Mouse (Mus musculus) limb, embryonic 14.5 days (tissue): ENCODE measurements around the gene C8g. TPM values are rescaled to one million over a fixed set of nuclear protein-coding genes. Genes with fewer than 3 reads are reported as not detected.

Source experiments
- ATAC-seq: fragments of 200-750 bp; cut with Nextera tagmentation; 2 replicates; pipeline ENCODE4 v1.8.0; 2017; ENCODE audit warnings: low read depth, moderate number of reproducible peaks, moderate TSS enrichment; ENCODE audit not compliant: low FRiP score
- DNase-seq: peaks from one replicate; pipeline ENCODE4 v3.0.0-alpha.2; 2015; ENCODE audit warnings: low spot score
- H3K27ac ChIP-seq: fragments of 300-500 bp; sonication (generic); replicated peaks from 2 replicates; pipeline ENCODE4 v1.5.1; 2014; ENCODE audit warnings: low read depth, mild to moderate bottlenecking, low read length, moderate library complexity, mixed read lengths
- H3K27me3 ChIP-seq: fragments of 300-500 bp; sonication (generic); 2 replicates; pipeline ENCODE4 v1.6.1; 2014; ENCODE audit warnings: low read length, mixed read lengths; ENCODE audit not compliant: control insufficient read depth, insufficient read depth
- H3K36me3 ChIP-seq: fragments of 300-500 bp; sonication (generic); 2 replicates; pipeline ENCODE4 v1.6.1; 2014; ENCODE audit warnings: mild to moderate bottlenecking, low read length, moderate library complexity, mixed read lengths; ENCODE audit not compliant: control insufficient read depth, insufficient read depth
- H3K4me1 ChIP-seq: fragments of 300-500 bp; sonication (generic); 2 replicates; pipeline ENCODE4 v1.6.1; 2014; ENCODE audit warnings: antibody characterized with exemption, low read length, mixed read lengths; ENCODE audit not compliant: control insufficient read depth, insufficient read depth
- H3K4me2 ChIP-seq: fragments of 300-500 bp; sonication (generic); replicated peaks from 2 replicates; pipeline ENCODE4 v1.6.1; 2014; ENCODE audit warnings: low read depth, mild to moderate bottlenecking, low read length, moderate library complexity; ENCODE audit not compliant: severe bottlenecking
- H3K4me3 ChIP-seq: fragments of 300-500 bp; sonication (generic); replicated peaks from 2 replicates; pipeline ENCODE4 v1.5.1; 2014; ENCODE audit warnings: low read length
- H3K9ac ChIP-seq: fragments of 300-500 bp; sonication (generic); 2 replicates; pipeline ENCODE4 v1.6.1; 2014; ENCODE audit warnings: mild to moderate bottlenecking, low read depth, low read length, moderate library complexity; ENCODE audit not compliant: severe bottlenecking
- H3K9me3 ChIP-seq: fragments of 300-500 bp; sonication (generic); 2 replicates; pipeline ENCODE4 v1.6.1; 2016; ENCODE audit warnings: low read length; ENCODE audit not compliant: control insufficient read depth
- POLR2A ChIP-seq: fragments of 200-500 bp; IDR thresholded peaks from 2 replicates; pipeline ENCODE4 v1.8.0; 2012; ENCODE audit warnings: inconsistent platforms, mild to moderate bottlenecking, moderate library complexity, borderline replicate concordance; ENCODE audit not compliant: insufficient read depth, insufficient read length; ENCODE audit errors: extremely low read depth
- WGBS: fragments of 180-500 bp; shearing (Covaris S2); extraction: QIAGEN DNeasy Blood & Tissue Kit; methylation state at CpG from one replicate; pipeline ENCODE4 v1.1.7; 2014; 5-methylcytosine and 5-hydroxymethylcytosine counted together
- polyA plus RNA-seq, 2 experiments: library from polyadenylated mRNA; depleted of rRNA in 1 of 2; stranded (reverse) in 1 of 2; unstranded in 1 of 2; fragments of >200 nt; fragmentation: Nextera tagmentation in 1 of 2; extraction: Ambion mirVana in 1 of 2; gene quantifications; 2 replicates each; pipeline versions ENCODE4 v1.2.1 to v1.2.3; 2012 to 2014

Gene C8g
- polyA plus RNA-seq, 2 experiments, result 4.2 to 4.4 TPM

DNA sequence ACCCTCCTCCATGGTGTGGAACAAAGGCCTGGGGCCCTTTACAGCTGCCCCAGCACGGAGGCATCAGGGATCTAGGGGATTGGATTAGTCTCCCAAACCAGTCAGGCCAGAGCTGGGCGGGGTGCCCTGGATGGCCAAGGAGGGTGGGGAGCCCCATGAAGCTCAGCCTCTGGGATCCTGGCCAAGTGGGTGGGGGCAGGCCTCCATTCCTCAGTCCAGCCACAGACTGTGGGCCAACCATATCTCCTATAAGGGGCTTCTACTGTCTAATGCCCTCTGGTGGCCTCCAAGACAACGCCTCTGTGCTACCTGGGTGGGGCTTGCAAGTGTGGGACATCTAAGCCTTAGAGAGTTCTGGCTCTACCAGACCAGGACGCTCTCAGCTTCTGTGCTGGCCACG, 42.6 kb downstream of the C8g start:
- H3K4me1 ChIP-seq, result peaks cover 14% of the 10 kb centered on the region
- WGBS, result 79% methylated on average over 5 of the region's 5 CpGs
- 0 out of 2 replicates have a peak, but pooled peaks cover 7% of the 10 kb centered on the region for H3K36me3 ChIP-seq
- H3K4me3 ChIP-seq, result no peak overlapping the region
- no peak for TF ChIP-seq POLR2A
- H3K9ac ChIP-seq, result no peak overlapping the region
- ATAC-seq (no peak), DNase-seq (peak; percentile 15)
- no peaks in the 10 kb centered on the region for H3K9me3 ChIP-seq
- H3K27ac ChIP-seq, result no peak overlapping the region
- H3K27me3 ChIP-seq, result no peaks in the 10 kb centered on the region
- H3K4me2 ChIP-seq, result no peak overlapping the region

DNA sequence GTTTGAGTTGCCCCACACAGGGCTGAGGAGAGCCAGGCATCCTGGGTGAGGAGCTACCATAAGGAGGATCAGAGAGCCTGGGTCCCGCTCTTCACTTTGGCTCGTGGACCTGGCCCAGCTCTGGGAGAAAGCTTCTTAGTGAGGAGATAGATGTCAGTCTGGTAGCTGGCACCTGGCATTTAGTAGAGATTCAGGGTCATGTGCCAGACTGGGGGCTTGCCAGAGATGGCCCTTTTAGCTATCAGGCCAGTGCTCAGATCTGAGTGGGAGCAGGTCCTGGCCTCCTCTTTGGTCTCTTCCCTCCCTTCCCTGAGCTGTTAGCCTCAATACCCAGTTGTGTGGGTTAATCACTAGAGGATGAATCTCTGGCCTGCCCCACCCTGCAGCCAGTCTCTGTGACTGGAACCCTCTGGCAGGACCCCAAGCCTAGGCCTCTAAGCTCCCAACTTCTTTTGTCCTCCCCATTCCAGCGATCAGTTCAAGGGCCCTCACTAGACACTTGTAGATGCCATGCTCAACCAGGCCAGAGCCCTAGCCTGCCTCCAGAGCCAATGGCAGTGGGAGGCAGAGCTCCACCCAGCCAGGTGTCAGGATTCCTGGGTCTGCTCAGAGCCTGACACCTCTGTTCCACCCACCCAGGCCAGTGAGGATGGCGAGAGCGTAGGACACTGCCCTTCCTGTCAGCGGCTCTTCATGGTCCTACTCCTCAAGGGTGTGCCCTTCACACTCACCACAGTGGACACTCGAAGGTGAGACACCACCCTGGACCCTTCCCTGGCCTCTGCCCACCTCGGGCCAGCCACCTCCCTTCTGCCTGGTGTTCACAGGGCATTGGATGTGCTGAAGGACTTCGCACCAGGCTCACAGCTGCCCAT, 44.3 kb downstream of the C8g start:
- ATAC-seq, result no peak
- H3K27ac ChIP-seq, result no peak overlapping the region
- DNase-seq, result no peak

DNA sequence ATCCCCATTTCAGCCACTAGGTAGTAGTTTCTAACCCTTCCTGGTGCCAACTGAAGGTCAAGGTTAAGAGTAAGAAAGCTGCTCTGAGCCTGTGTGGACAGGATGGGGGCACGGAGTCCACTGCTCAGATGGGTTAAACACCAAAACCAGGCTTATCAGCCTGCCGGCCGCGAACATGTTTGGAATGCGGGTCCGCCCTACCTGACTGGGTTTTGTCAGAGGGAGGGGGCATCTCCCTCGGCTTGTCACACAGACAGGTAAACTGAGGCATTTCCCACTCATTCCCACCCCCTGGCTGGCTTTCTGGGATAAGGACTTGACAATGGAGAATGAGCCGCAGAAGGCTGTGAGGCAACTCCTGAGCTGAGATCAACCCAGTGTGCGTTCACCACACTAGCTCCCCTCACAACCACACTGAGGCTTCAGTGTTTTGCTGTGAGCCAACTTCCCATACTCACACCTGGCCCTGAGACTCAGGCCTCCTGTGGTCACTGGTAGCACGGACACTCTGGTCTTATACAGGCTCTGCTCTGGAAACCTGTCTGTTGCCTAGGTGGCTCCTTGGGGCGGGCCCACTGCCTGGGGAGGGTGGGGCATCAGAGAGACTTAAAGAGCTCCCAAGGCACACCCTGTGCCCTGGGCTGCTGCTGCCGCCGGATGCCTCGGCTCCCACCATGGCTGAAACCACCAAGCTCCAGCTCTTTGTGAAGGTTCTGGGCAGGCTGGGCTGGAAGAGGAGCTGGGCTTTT, 45.1 kb downstream of the C8g start, which contains the start of gene Clic3:
TSS of gene Clic3 (plus strand) at position 634 of the 749 bp plus-strand sequence.
- Histone ChIP-seq H3K36me3 (0 out of 2 replicates have a peak, but pooled peaks cover 7% of the 10 kb centered on the region), H3K9me3 (no peaks in the 10 kb centered on the region), H3K27me3 (no peaks in the 10 kb centered on the region), H3K4me1 (peaks cover 13% of the 10 kb centered on the region), H3K4me2 (no peak within 1 kb of the TSS), H3K4me3 (no peak within 1 kb of the TSS), H3K9ac (no peak within 1 kb of the TSS; the same call in 1 of the 2 replicates), H3K27ac (no peak within 1 kb of the TSS)
- 62% methylated on average over 14 of the region's 14 CpGs for WGBS
- TF ChIP-seq POLR2A, result no peak
- no peak for ATAC-seq
- DNase-seq, result no peak

More for the DNA sequence above, 44.3 kb downstream of the C8g start:
- Histone ChIP-seq H3K9ac (no peak overlapping the region; the same call in 1 of the 2 replicates), H3K9me3 (no peaks in the 10 kb centered on the region), H3K36me3 (0 out of 2 replicates have a peak, but pooled peaks cover 7% of the 10 kb centered on the region), H3K4me1 (peaks cover 14% of the 10 kb centered on the region), H3K4me3 (no peak overlapping the region), H3K27me3 (no peaks in the 10 kb centered on the region), H3K4me2 (no peak overlapping the region)
- WGBS, result 87% methylated on average over 9 of the region's 9 CpGs
- no peak for TF ChIP-seq POLR2A

DNA sequence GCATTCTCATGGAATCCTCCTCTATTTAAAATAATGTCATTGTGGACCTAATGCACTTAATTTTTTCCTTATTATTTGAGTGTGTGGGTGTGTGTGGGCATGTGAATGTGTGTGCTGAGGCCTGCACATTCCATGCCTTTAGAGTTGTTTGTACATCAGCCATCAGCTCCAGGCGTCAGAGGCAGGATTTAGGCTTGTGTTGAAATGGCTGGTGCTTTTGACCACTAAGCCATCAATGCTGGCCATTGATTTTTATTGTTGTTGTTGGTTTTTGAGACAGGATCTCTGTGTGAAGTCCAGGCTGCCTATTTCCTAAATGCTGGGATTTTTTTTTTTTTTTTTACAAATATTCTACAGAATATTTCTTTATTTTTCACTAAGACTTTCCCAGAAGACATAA, 48.6 kb downstream of the C8g start:
- H3K27me3 ChIP-seq, result no peaks in the 10 kb centered on the region
- no peak overlapping the region for H3K4me3 ChIP-seq
- no peaks in the 10 kb centered on the region for H3K9me3 ChIP-seq
- H3K4me2 ChIP-seq, result no peak overlapping the region
- no peaks in the 10 kb centered on the region for H3K4me1 ChIP-seq
- H3K36me3 ChIP-seq, result 0 out of 2 replicates have a peak, but pooled peaks cover 4% of the 10 kb centered on the region
- DNase-seq (no peak), ATAC-seq (no peak)
- no peak overlapping the region for H3K27ac ChIP-seq
- H3K9ac ChIP-seq, result no peak overlapping the region
- TF ChIP-seq POLR2A, result no peak
- WGBS, result 24% methylated on average over 1 of the region's 1 CpGs
